Mouse (Mus musculus) layer of hippocampus, postnatal 10 days (tissue): ENCODE results near the gene Prcc. TPM values are rescaled to one million over a fixed set of nuclear protein-coding genes. Genes with fewer than 3 reads are reported as not detected.
A peak's percentile ranks its signal among the peaks of the same experiment; 100 is the strongest.

Experiments
- DNase-seq, 2 experiments: peaks; one replicate each; pipeline ENCODE4 v3.0.0; 2021; ENCODE audit warnings: low spot score in 2 of 2
- long read RNA-seq: library from polyadenylated mRNA; stranded (forward); transcript quantifications from one replicate; pipeline ENCODE4 v2.0.0, GENCODE M21; 2023
- total RNA-seq, 2 experiments: library from RNA; stranded (reverse); gene quantifications; 2 replicates each; pipeline ENCODE4 v1.2.3; 2021

The Prcc gene
- total RNA-seq, result 10 to 100 TPM; 62.3 to 66.4 TPM
- long read RNA-seq, transcript Prcc-201 (7 exons, 2,099 nt), result major isoform, 25 of 29 reads
- long read RNA-seq, partial matches to known transcripts, result 3 of 29 reads
- long read RNA-seq, other reads (novel, unspliced or antisense), result 1 of 29 reads

- DNase-seq, result peak; percentile 84 to 87
Observed at GRCm38 (mm10) chr3:87885281-87886003, at the start of gene Prcc. TSS of gene Prcc (minus strand) at chr3:87885608.

GRCm38 (mm10) chr3:87935201-87935600 is 49.8 kb upstream of the Prcc start:
- DNase-seq, result no peak

DNA sequence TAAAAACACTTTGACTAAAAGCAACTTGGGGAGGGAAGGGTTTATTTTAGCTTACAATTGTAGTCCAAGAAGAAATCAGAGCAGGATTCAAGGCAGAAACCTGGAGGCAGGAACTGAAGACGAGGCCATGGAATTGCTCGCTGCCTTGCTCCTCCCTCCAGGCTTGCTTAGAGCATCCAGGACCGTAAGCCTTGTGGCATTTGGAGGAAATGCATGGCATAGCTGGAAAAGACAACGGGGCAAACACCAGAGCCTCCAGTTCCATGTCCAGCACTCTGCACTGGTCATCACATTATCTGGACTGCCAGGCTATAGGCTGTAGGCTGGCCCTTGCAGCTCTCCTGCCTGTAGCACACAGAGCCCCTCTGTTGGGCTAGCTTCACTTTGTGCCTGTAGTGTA is 49.1 kb upstream of the Prcc start:
- DNase-seq, result no peak

DNA sequence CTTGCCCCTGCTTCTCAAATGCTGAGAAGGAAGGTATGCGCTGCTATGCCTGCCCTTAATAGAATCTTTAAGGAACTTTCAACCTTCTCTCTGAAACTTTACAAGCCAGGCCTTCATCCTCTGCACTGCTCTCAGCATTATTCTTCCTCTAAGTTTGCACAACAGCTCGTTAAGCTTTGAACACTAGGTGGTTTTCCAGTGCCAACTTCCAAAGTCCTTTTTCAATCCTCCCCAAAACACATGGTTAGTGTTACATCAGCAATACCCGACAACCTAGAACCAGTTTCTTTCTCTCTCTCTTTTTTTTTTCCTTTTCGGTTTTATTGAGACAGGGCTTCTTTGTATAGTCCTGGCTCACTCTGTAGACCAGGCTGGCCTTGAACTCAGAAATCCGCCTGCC is 48.6 kb upstream of the Prcc start:
- DNase-seq, result no peak

GRCm38 (mm10) chr3:87930078-87930795 is 44.8 kb upstream of the Prcc start, which contains the start of the genes Isg20l2 and Rrnad1:
TSS of gene Isg20l2 (plus strand) at chr3:87930314.
TSS of gene Rrnad1 (minus strand) at chr3:87930717.
- peak; percentile 97 to 98 for DNase-seq

DNA sequence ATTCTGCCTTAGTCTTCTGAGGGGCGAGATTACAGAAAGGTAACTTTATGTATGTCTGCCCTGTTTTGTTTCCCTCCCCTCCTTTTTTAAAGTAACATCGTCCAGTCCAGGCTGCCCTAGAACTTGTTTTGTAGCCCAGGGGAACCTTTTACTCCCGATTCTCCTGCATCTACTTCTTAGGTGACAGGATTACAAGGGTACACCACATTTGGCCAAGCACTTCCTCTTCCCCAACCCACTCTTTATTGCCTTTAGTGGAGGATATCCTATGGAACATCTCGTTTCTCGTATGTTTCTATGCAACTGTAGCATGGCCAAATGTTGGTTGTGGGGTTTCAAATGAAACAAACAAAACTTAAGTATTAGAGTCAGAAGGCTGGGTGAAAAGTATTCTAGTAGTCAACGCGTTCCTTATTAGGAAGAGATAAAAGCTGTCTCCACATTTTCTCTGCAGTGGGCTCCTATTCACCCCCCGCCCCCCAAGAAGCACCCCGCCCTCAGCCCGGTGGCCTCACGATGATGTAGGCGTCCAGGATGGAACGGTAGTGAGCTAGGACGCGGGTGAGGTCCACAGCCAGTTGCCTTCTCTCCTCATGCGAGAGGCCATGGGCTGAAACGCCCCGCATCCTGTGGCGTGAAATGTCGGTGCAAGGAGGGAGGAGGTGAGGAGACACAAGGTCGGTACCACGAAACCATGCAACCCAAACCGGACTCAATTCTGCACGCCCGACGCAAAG is 44.1 kb upstream of the Prcc start:
- DNase-seq, result no peak

DNA sequence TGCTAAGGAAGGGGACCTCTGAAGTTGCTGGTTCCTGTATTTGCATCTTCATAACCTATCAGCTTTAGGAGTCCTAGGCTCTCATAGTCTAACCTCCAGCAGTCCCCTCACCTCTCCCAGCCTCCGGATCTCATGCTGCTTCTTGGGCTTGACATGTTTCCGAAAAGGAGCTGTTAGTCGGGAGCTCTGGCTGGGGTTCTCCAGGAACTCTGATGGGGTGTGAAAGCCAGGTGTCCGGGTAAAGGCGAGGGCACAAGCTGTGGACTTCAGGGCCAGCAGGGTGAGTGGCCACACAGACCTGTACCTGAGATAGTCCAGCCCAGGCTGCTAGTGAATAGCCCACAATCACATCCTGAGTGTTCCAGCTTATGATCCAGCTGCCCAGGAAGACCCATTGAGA is 42.0 kb upstream of the Prcc start:
- no peak for DNase-seq

GRCm38 (mm10) chr3:87924996-87925395 is 39.6 kb upstream of the Prcc start:
- DNase-seq, result no peak

DNA sequence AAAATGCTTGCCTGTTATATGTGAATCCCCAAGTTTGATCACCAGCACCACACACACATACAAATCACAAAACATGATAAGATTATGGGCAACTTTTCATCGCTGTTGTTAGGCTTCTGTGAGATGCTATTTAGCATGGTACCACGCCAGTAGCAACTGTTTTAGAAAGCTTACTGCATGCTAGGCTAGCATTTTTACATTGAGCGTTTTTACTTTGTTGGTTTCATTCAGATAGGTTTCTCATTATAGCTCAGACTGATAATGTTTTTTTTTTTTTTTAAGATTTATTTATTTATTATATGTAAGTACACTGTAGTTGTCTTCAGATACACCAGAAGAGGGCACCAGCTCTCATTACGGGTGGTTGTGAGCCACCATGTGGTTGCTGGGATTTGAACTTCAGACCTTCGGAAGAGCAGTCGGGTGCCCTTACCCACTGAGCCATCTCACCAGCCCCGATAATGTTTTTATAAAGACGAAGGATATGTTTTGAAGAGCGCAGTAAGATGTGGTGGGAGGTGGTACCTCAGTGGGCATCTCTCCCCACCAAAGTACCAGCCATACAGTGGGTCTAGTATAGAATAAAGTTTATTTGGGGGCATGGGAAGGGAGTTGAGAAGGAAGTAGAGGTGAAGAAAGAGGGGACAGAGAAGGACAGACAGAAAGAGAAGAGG is 35.0 kb upstream of the Prcc start:
- no peak for DNase-seq

DNA sequence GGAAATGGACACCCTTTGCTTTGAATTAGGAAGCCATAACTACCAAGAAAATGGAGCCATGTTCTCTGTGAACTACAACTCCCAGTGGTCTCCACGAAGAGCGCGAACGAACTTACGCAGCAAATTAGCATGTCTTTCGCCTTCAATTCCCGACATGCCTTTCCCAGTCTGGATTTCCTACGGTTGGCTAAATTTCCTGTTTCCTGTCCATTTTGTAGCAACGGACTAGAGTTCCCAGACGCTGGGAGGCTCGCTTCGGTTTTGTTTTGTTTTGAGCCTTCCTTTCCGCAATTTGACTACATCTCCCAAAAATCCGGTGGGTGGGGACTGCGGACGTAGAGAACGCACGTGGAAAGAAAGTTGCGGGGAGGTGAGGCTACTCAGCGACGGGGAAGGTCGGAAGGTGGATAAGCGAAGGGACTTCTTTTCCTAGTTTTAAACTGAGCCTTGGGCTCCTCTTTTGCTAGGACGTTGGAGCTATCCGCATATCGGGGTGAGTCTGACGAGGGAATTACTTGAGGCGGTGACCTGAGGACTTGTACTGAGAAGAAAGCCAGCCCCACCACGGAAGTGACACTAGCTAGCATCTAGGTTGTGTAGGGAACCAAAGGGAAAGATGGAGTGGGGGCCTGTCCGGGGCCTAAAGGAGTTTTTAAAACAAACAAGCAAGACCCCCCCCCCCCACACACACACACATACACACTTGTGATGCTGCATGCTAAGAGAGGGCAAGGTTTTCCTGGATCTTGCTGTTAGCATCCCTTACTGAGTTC is 34.1 kb upstream of the Prcc start, which contains the start of gene Mrpl24:
TSS of gene Mrpl24 (plus strand) at position 171 of the 773 bp plus-strand sequence.
- DNase-seq, result peak; percentile 72 to 77

DNA sequence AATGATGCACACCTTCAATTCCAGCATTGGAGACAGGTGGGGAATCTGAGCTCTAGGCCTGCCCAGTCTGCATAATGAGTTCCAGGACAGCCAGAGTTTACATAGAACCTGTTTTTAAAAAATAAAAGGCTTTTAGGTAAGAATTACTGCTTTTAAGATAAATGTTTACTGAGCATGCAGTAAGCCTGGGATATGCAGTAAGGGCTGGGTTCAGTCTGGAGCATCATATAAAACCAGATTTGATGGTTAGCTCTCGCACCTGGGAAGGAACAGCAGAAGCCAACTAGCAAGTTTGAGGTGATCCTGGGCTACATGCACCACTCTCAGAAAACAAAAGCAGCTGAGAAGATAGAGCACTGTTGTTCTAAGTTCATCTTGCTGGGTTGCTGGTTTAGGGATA is 33.1 kb upstream of the Prcc start:
- peak in 1 of 2 experiments; percentile 15 for DNase-seq

DNA sequence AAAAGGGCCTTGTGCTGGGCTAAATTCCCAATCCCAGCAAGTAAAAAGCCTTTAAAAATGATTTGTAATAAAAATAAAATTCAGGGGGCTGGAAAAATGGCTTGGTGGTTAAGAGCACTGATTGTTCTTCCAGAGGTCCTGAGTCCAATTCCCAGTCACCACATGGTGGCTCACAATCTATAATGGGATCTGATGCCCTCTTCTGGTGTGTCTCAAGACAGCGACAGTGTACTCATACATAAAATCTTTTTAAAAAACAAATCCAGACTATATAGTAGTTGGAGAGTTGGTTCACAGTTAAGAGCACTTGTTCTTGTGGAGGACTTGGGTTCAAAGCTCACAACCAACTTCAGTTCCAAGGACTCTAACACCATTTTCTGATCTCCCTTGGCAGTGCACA is 31.6 kb upstream of the Prcc start:
- no peak for DNase-seq

DNA sequence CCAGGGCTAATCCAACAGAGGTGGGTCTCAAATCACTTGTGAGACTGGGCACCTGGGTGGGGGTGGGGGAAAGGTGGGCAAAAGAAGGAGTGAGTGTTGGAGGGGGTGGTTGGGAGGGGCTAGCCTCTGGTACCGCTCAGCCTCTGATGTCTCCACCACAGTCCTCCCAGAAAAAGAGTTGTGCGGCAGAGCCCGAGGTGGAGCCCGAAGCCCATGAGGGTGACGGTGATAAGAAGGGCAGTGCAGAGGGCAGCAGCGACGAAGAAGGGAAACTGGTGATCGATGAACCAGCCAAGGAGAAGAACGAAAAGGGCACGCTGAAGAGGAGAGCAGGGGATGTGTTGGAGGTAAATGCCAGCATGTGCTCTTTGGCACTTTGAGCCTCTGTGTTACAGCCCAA is 28.5 kb upstream of the Prcc start:
- no peak for DNase-seq

- DNase-seq, result no peak
Observed at GRCm38 (mm10) chr3:87913491-87913890, 28.1 kb upstream of the Prcc start.

GRCm38 (mm10) chr3:87910573-87911141 is 25.2 kb upstream of the Prcc start:
- peak; percentile 67 to 69 for DNase-seq

DNA sequence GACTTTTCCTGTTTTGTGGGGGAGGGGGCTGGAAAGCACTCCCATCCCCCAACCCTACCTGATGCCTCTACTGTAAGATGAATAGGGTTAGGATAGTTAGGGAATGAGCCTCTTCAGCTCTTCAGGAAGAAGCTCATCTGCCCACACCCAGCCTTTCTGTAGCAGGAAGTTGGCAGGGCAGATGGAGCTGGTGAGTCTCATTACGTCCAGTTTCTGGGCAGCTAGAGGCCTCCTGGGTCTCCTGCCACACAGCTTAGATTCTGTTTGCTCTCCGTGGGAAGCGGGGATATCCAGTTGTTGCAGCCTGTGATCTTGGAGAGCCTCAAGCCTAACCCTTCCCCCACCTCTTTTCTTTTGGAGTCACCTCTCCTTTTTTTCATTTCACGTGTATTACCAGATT is 24.5 kb upstream of the Prcc start:
- DNase-seq, result peak in 1 of 2 experiments; percentile 9

GRCm38 (mm10) chr3:87909381-87909780 is 24.0 kb upstream of the Prcc start:
- DNase-seq, result peak in 1 of 2 experiments; percentile 9

- DNase-seq, result peak in 1 of 2 experiments; percentile 11
Observed at GRCm38 (mm10) chr3:87907906-87908305, 22.5 kb upstream of the Prcc start.

- DNase-seq, result peak in 1 of 2 experiments; percentile 46
Observed at GRCm38 (mm10) chr3:87906981-87907857, 21.8 kb upstream of the Prcc start.
